Mouse (Mus musculus) brain, embryonic 14.5 days (tissue): ENCODE data around the gene Kif1a.

Experiments
- CTCF ChIP-seq: fragments of 200-500 bp; IDR thresholded peaks from 2 replicates; pipeline ENCODE4 v1.5.1; 2012; ENCODE audit warnings: inconsistent platforms, mild to moderate bottlenecking, moderate library complexity, borderline replicate concordance; ENCODE audit not compliant: insufficient read depth, insufficient read length; ENCODE audit errors: extremely low read depth
- POLR2A ChIP-seq: fragments of 200-500 bp; IDR thresholded peaks from 2 replicates; pipeline ENCODE4 v1.6.1; 2012; ENCODE audit warnings: mild to moderate bottlenecking, inconsistent platforms, borderline replicate concordance; ENCODE audit not compliant: poor library complexity, insufficient read depth, insufficient read length, severe bottlenecking; ENCODE audit errors: extremely low read depth

GRCm38 (mm10) chr1:93012103-93012585 is 89.6 kb downstream of the Kif1a start:
- no peak for TF ChIP-seq POLR2A
- TF ChIP-seq CTCF, result no peak
